Mouse (Mus musculus): ENCODE data around the gene Dab1.

Gene Dab1

GRCm38 (mm10) chr4:104106299-104106698 lies 487.1 kb downstream of the Dab1 start:
- no peak for DNase-seq (ENCODE audit: low read depth, low spot score)

GRCm38 (mm10) chr4:104111614-104112013 lies 492.5 kb downstream of the Dab1 start:
- no peak for DNase-seq (ENCODE audit: low read depth, low spot score)

- no peak for DNase-seq (ENCODE audit: low read depth, low spot score)
These were observed 494.2 kb downstream of the Dab1 start for GRCm38 (mm10) chr4:104113209-104114005.

- DNase-seq (ENCODE audit: low read depth, low spot score), result no peak
These were observed 494.8 kb downstream of the Dab1 start for GRCm38 (mm10) chr4:104114006-104114361.

- DNase-seq (ENCODE audit: low read depth, low spot score), result no peak
These were observed 500.9 kb downstream of the Dab1 start for GRCm38 (mm10) chr4:104120108-104120507.

GRCm38 (mm10) chr4:104121959-104122358 lies 502.8 kb downstream of the Dab1 start:
- no peak for DNase-seq (ENCODE audit: low read depth, low spot score)

- DNase-seq (ENCODE audit: low read depth, low spot score), result no peak
These were observed 503.2 kb downstream of the Dab1 start for GRCm38 (mm10) chr4:104122364-104122763.

GRCm38 (mm10) chr4:104153637-104154036 lies 534.5 kb downstream of the Dab1 start:
- DNase-seq (ENCODE audit: low read depth, low spot score), result no peak

GRCm38 (mm10) chr4:104178067-104178466 lies 558.9 kb downstream of the Dab1 start:
- DNase-seq (ENCODE audit: low read depth, low spot score), result no peak

GRCm38 (mm10) chr4:104186311-104186710 lies 567.2 kb downstream of the Dab1 start:
- DNase-seq (ENCODE audit: low read depth, low spot score), result no peak

- DNase-seq (ENCODE audit: low read depth, low spot score), result no peak
These were observed 579.5 kb downstream of the Dab1 start for GRCm38 (mm10) chr4:104198635-104199034.

GRCm38 (mm10) chr4:104201686-104202085 lies 582.5 kb downstream of the Dab1 start:
- DNase-seq (ENCODE audit: low read depth, low spot score), result no peak

- DNase-seq (ENCODE audit: low read depth, low spot score), result no peak
These were observed 584.9 kb downstream of the Dab1 start for GRCm38 (mm10) chr4:104204047-104204446.

- no peak for DNase-seq (ENCODE audit: low read depth, low spot score)
These were observed 587.5 kb downstream of the Dab1 start for GRCm38 (mm10) chr4:104206639-104207038.

- DNase-seq (ENCODE audit: low read depth, low spot score), result no peak
These were observed 589.9 kb downstream of the Dab1 start for GRCm38 (mm10) chr4:104209081-104209480.

- no peak for DNase-seq (ENCODE audit: low read depth, low spot score)
These were observed 591.6 kb downstream of the Dab1 start for GRCm38 (mm10) chr4:104210796-104211195.

- no peak for DNase-seq (ENCODE audit: low read depth, low spot score)
These were observed 592.6 kb downstream of the Dab1 start for GRCm38 (mm10) chr4:104211531-104212455.

GRCm38 (mm10) chr4:104214724-104215123 lies 595.6 kb downstream of the Dab1 start:
- no peak for DNase-seq (ENCODE audit: low read depth, low spot score)

- DNase-seq (ENCODE audit: low read depth, low spot score), result no peak
These were observed 598.2 kb downstream of the Dab1 start for GRCm38 (mm10) chr4:104217336-104217735.

GRCm38 (mm10) chr4:104218765-104219164 lies 599.6 kb downstream of the Dab1 start:
- no peak for DNase-seq (ENCODE audit: low read depth, low spot score)

GRCm38 (mm10) chr4:104220099-104220498 lies 600.9 kb downstream of the Dab1 start:
- DNase-seq (ENCODE audit: low read depth, low spot score), result no peak

GRCm38 (mm10) chr4:104229296-104229695 lies 610.1 kb downstream of the Dab1 start:
- DNase-seq (ENCODE audit: low read depth, low spot score), result no peak

- no peak for DNase-seq (ENCODE audit: low read depth, low spot score)
These were observed 627.3 kb downstream of the Dab1 start for GRCm38 (mm10) chr4:104246506-104246905.

Measured in A20 (cell line).